Mouse (Mus musculus) cortical plate, adult 2 months (tissue): Measurements from ENCODE around the gene Acadvl. TPM values are rescaled to one million over a fixed set of nuclear protein-coding genes. Genes with fewer than 3 reads are reported as not detected.
A peak's percentile ranks its signal among the peaks of the same experiment; 100 is the strongest.
"Not testable (repeated sequence)": the region's sequence is repeated elsewhere in the genome, so short reads cannot be mapped to it uniquely, and the experiment has no call there.

Source experiments
- H3K27ac ChIP-seq: fragments of 200-500 bp; 2 replicates; pipeline ENCODE4 v1.5.1; 2012; ENCODE audit warnings: low read length, control low read depth, inconsistent platforms; ENCODE audit not compliant: insufficient read depth
- H3K4me1 ChIP-seq: fragments of 200-500 bp; 2 replicates; pipeline ENCODE4 v1.6.1; 2011; ENCODE audit warnings: low read length; ENCODE audit not compliant: control insufficient read depth, insufficient read depth
- H3K4me3 ChIP-seq: fragments of 200-500 bp; 2 replicates; pipeline ENCODE4 v1.5.1; 2011; ENCODE audit warnings: mild to moderate bottlenecking, low read length, control low read depth; ENCODE audit not compliant: insufficient read depth
- CTCF ChIP-seq: fragments of 200-500 bp; IDR thresholded peaks from 2 replicates; pipeline ENCODE4 v1.5.1; 2011; ENCODE audit warnings: mild to moderate bottlenecking, control low read depth, low read length; ENCODE audit not compliant: insufficient read depth; ENCODE audit errors: extremely low read depth
- POLR2A ChIP-seq: fragments of 200-500 bp; IDR thresholded peaks from 2 replicates; pipeline ENCODE4 v1.6.1; 2011; ENCODE audit warnings: mild to moderate bottlenecking, low read length, control low read depth; ENCODE audit not compliant: insufficient read depth; ENCODE audit errors: extremely low read depth
- polyA plus RNA-seq: library from polyadenylated mRNA; depleted of rRNA; stranded (reverse); fragments of >200 nt; gene quantifications from 2 replicates; pipeline ENCODE4 v1.2.3, GENCODE M21; 2012

The Acadvl gene
- polyA plus RNA-seq, 1 experiment = 66.5 TPM

GRCm38 (mm10) chr11:70019495-70020021, 4.3 kb upstream of the Acadvl start:
- peaks cover 5% of the 10 kb centered on the region; the same call in 1 of the 2 replicates for H3K4me1 ChIP-seq
- TF ChIP-seq POLR2A (no peak), CTCF (no peak)
- peak overlapping the region; percentile 34 for H3K4me3 ChIP-seq
- H3K27ac ChIP-seq = peak overlapping the region; percentile 62; the same call in 1 of the 2 replicates

- TF ChIP-seq POLR2A = peak; percentile 38; the same call in 1 of the 2 replicates
- TF ChIP-seq CTCF = no peak
- Histone ChIP-seq H3K4me3 (peak overlapping the region; percentile 34), H3K4me1 (peaks cover 4% of the 10 kb centered on the region; the same call in 1 of the 2 replicates), H3K27ac (peak overlapping the region; percentile 62)
Measured at GRCm38 (mm10) chr11:70018131-70018990, 3.1 kb upstream of the Acadvl start.

GRCm38 (mm10) chr11:70017199-70017767, 2.1 kb upstream of the Acadvl start:
- TF ChIP-seq CTCF (no peak), POLR2A (no peak)
- H3K27ac ChIP-seq = 0 out of 2 replicates have a peak overlapping the region, but pooled peaks have one; percentile 13
- H3K4me3 ChIP-seq = peak overlapping the region; percentile 34; the same call in 1 of the 2 replicates
- H3K4me1 ChIP-seq = peaks cover 4% of the 10 kb centered on the region; the same call in 1 of the 2 replicates

- Histone ChIP-seq H3K4me1 (peaks cover 4% of the 10 kb centered on the region; the same call in 1 of the 2 replicates), H3K4me3 (peak within 1 kb of the TSS; percentile 34), H3K27ac (peak within 1 kb of the TSS; percentile 13; the same call in 1 of the 2 replicates)
- TF ChIP-seq POLR2A = no peak
- no peak for TF ChIP-seq CTCF
Measured at GRCm38 (mm10) chr11:70016669-70017068, 1.5 kb upstream of the Acadvl start, which contains the start of gene Dlg4. Gene Dlg4 (plus strand): TSS chr11:70016942.

- H3K27ac ChIP-seq, H3K4me1 ChIP-seq: not testable (repeated sequence)
Measured at GRCm38 (mm10) chr11:70016177-70016576, 966 bp upstream of the Acadvl start.

GRCm38 (mm10) chr11:70015677-70016076, 466 bp upstream of the Acadvl start:
- TF ChIP-seq POLR2A = no peak
- no peak for TF ChIP-seq CTCF
- H3K27ac ChIP-seq = no peak overlapping the region
- H3K4me1 ChIP-seq = peaks cover 4% of the 10 kb centered on the region; the same call in 1 of the 2 replicates
- peak overlapping the region; percentile 68; the same call in 1 of the 2 replicates for H3K4me3 ChIP-seq

More at GRCm38 (mm10) chr11:70016177-70016576, 966 bp upstream of the Acadvl start:
- not testable (repeated sequence) for H3K4me3 ChIP-seq

- H3K4me1 ChIP-seq = peaks cover 4% of the 10 kb centered on the region; the same call in 1 of the 2 replicates
- H3K4me3 ChIP-seq = no peak overlapping the region
- H3K27ac ChIP-seq = no peak overlapping the region
- TF ChIP-seq POLR2A = no peak
- no peak for TF ChIP-seq CTCF
Measured at GRCm38 (mm10) chr11:70014051-70014450, 1.2 kb downstream of the Acadvl start.

GRCm38 (mm10) chr11:70013408-70013807, 1.8 kb downstream of the Acadvl start:
- H3K27ac ChIP-seq = no peak overlapping the region
- peaks cover 4% of the 10 kb centered on the region; the same call in 1 of the 2 replicates for H3K4me1 ChIP-seq
- TF ChIP-seq CTCF (no peak), POLR2A (no peak)
- H3K4me3 ChIP-seq = no peak overlapping the region

GRCm38 (mm10) chr11:70012931-70013330, 2.3 kb downstream of the Acadvl start:
- TF ChIP-seq POLR2A (no peak), CTCF (no peak)
- H3K4me3 ChIP-seq = no peak overlapping the region
- no peak overlapping the region for H3K27ac ChIP-seq
- H3K4me1 ChIP-seq = peaks cover 4% of the 10 kb centered on the region; the same call in 1 of the 2 replicates
